Mouse (Mus musculus) heart, postnatal 0 days (tissue): Measurements from ENCODE around the gene Gm21060. TPM values are rescaled to one million over a fixed set of nuclear protein-coding genes. Genes with fewer than 3 reads are reported as not detected.
"Not testable (repeated sequence)": the region's sequence is repeated elsewhere in the genome, so short reads cannot be mapped to it uniquely, and the experiment has no call there.

Experiments
- ATAC-seq: fragments of 200-750 bp; cut with Nextera tagmentation; 2 replicates; pipeline ENCODE4 v1.8.0; 2017; ENCODE audit warnings: low read depth, moderate number of reproducible peaks, moderate library complexity; ENCODE audit not compliant: insufficient read depth
- DNase-seq: peaks from one replicate; pipeline ENCODE4 v3.0.0-alpha.2; 2016; ENCODE audit warnings: low spot score
- H3K27ac ChIP-seq: fragments of 300-500 bp; sonication (generic); 2 replicates; pipeline ENCODE4 v1.5.1; 2014; ENCODE audit warnings: low read depth, mild to moderate bottlenecking
- H3K27me3 ChIP-seq: fragments of 300-500 bp; sonication (generic); 2 replicates; pipeline ENCODE4 v1.6.1; 2014; ENCODE audit warnings: low read length, mixed read lengths; ENCODE audit not compliant: control insufficient read depth, insufficient read depth
- H3K36me3 ChIP-seq: fragments of 300-500 bp; sonication (generic); replicated peaks from 2 replicates; pipeline ENCODE4 v1.6.1; 2014; ENCODE audit warnings: low read length, mixed read lengths; ENCODE audit not compliant: control insufficient read depth, insufficient read depth
- H3K4me1 ChIP-seq: fragments of 300-500 bp; sonication (generic); 2 replicates; pipeline ENCODE4 v1.6.1; 2014; ENCODE audit warnings: antibody characterized with exemption; ENCODE audit not compliant: control insufficient read depth, insufficient read depth
- H3K4me2 ChIP-seq: fragments of 300-500 bp; sonication (generic); 2 replicates; pipeline ENCODE4 v1.6.1; 2014; ENCODE audit warnings: low read depth, mild to moderate bottlenecking, low read length, moderate library complexity
- H3K4me3 ChIP-seq: fragments of 300-500 bp; sonication (generic); 2 replicates; pipeline ENCODE4 v1.5.1; 2014; ENCODE audit warnings: low read depth, low read length
- H3K9ac ChIP-seq: fragments of 300-500 bp; sonication (generic); replicated peaks from 2 replicates; pipeline ENCODE4 v1.6.1; 2014; ENCODE audit warnings: low read depth, low read length, mixed read lengths
- H3K9me3 ChIP-seq: fragments of 300-500 bp; sonication (generic); replicated peaks from 2 replicates; pipeline ENCODE4 v1.6.1; 2016; ENCODE audit warnings: low read length; ENCODE audit not compliant: control insufficient read depth
- CTCF ChIP-seq: IDR thresholded peaks from 2 replicates; pipeline ENCODE4 v1.5.1; 2016; ENCODE audit warnings: antibody characterized with exemption, control low read depth, low read depth
- EP300 ChIP-seq: IDR thresholded peaks from 2 replicates; pipeline ENCODE4 v1.6.1; 2016; ENCODE audit warnings: antibody characterized with exemption, low read depth
- WGBS: fragments of 180-500 bp; shearing (Covaris S2); extraction: QIAGEN DNeasy Blood & Tissue Kit; methylation state at CpG from one replicate; pipeline ENCODE4 v1.1.7; 2014; 5-methylcytosine and 5-hydroxymethylcytosine counted together
- polyA plus RNA-seq: library from polyadenylated mRNA; unstranded; fragments of >200 nt; fragmentation: Nextera tagmentation; extraction: Ambion mirVana; gene quantifications from 2 replicates; pipeline ENCODE4 v1.2.1, GENCODE M21; 2015
- total RNA-seq: library from RNA; depleted of rRNA; stranded (reverse); fragments of >200 nt; gene quantifications from 2 replicates; pipeline ENCODE4 v1.2.3, GENCODE M21; 2014; ENCODE audit warnings: low replicate concordance; rRNA removed

Gene Gm21060
- not detected in 2 replicates for total RNA-seq
- polyA plus RNA-seq, result not detected in 2 replicates

- no peaks in the 10 kb centered on the region for H3K27me3 ChIP-seq
- ATAC-seq (no peak), DNase-seq (no peak)
- no peak within 1 kb of the TSS for H3K27ac ChIP-seq
- no peak for TF ChIP-seq EP300
- TF ChIP-seq CTCF, result no peak
- WGBS, result 85% methylated on average over 2 of the region's 2 CpGs
- no peaks in the 10 kb centered on the region for H3K36me3 ChIP-seq
- H3K4me2 ChIP-seq, result no peak within 1 kb of the TSS
- no peak within 1 kb of the TSS for H3K4me3 ChIP-seq
- no peak within 1 kb of the TSS for H3K9ac ChIP-seq
- no peaks in the 10 kb centered on the region for H3K9me3 ChIP-seq
- no peaks in the 10 kb centered on the region for H3K4me1 ChIP-seq
Observed at GRCm38 (mm10) chr19:61296969-61297368, at the start of gene Gm21060. TSS of gene Gm21060 (minus strand) at chr19:61297069.

GRCm38 (mm10) chr19:61320844-61321243 is 24.0 kb upstream of the Gm21060 start:
- H3K4me3 ChIP-seq, DNase-seq, H3K4me2 ChIP-seq, H3K9ac ChIP-seq, ATAC-seq, H3K27me3 ChIP-seq, H3K9me3 ChIP-seq, H3K27ac ChIP-seq, H3K36me3 ChIP-seq, H3K4me1 ChIP-seq: not testable (repeated sequence)
- WGBS, result 84% methylated on average over 3 of the region's 3 CpGs

DNA sequence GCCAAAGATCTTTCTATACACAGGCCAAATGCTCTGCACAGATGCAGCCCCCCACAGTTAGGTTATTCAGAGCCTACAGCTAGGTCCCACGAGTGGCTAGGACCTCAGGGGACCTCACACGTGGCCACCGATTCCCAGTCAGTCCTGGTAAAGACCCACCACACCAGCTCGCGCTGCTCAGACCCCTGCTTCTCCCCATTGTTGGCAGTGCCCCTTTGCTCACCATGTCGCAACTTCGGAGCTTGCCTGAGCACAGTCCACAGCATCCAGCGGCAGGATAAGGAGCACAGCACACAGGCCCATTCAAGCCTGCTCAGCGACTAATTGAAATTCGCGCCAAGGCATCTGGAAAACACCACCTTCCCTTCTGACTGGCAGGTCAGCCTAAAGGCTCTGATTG is 16.3 kb upstream of the Gm21060 start:
- DNase-seq, H3K27me3 ChIP-seq, H3K27ac ChIP-seq, H3K36me3 ChIP-seq, H3K9ac ChIP-seq, ATAC-seq, H3K4me1 ChIP-seq, H3K4me2 ChIP-seq, H3K9me3 ChIP-seq, H3K4me3 ChIP-seq: not testable (repeated sequence)
- 30% methylated on average over 11 of the region's 11 CpGs for WGBS

DNA sequence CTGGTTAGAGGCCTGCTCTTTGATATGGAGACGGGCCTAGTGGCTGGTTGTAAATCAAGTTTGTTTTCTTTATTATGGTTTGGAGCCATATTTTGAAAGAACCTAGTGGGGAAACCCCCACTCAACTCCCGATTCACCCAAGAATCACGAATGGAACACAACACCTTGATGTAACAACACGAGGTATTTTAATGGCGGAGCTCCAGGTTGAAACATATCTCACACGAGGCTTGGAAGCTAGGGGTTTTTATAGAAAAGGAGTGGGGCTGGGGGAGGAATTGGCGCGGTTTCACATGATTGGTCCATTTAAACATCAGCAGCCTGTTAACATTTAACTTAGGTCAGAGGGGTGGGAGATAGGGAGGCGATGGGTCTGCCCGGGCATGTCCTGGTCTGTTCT is 15.5 kb upstream of the Gm21060 start:
- not testable (repeated sequence) for H3K27me3 ChIP-seq, DNase-seq, H3K27ac ChIP-seq, H3K4me2 ChIP-seq, H3K4me3 ChIP-seq, H3K4me1 ChIP-seq, H3K36me3 ChIP-seq, ATAC-seq, H3K9ac ChIP-seq, H3K9me3 ChIP-seq
- WGBS, result 89% methylated on average over 10 of the region's 10 CpGs

DNA sequence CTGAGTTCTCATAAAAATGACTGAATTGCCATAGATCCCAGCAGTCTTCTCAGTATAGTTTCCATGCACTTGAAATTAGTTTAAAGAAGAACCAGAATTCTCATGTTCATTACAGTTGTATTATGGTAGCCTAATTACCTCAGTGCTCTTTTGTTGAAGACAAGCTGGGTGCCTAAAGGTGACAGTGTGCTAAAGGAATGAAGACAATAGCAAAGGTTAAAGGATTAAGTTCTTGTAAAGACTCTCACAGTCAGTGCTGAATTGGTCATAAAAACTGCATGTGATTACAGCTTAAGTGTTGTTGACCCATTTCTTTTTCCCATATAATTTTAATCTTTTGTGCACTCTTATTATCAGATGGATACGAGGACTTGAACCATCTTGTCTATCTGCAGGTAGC is 11.2 kb upstream of the Gm21060 start:
- H3K27me3 ChIP-seq, H3K4me1 ChIP-seq, ATAC-seq, DNase-seq, H3K4me2 ChIP-seq, H3K4me3 ChIP-seq, H3K9me3 ChIP-seq, H3K9ac ChIP-seq, H3K36me3 ChIP-seq: not testable (repeated sequence)
- peak overlapping the region; percentile 71 for H3K27ac ChIP-seq
- WGBS, result 31% methylated on average over 1 of the region's 1 CpGs

DNA sequence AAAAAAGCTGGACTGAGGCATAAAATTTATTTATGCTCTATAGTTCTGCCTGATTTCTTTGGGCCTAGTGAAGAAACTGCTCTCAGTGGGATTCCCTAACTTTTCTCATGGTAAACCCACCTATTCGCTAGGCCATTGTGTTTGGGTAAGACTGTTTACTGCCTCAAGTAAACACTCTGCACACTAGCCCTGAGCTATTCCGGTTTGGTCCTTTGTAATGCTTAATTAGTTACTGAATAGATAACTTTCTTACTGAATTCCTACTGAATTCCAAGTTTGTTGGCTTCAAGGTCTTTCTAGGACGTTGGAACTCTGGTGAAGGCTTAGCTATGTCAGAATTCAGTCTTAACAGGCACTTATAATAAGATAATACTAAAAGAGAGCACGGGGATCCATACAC is 11.8 kb downstream of the Gm21060 start:
- DNase-seq, H3K9me3 ChIP-seq, H3K36me3 ChIP-seq, H3K9ac ChIP-seq, H3K4me1 ChIP-seq, H3K4me2 ChIP-seq, H3K27me3 ChIP-seq, H3K4me3 ChIP-seq, ATAC-seq, H3K27ac ChIP-seq: not testable (repeated sequence)
- 80% methylated on average over 4 of the region's 4 CpGs for WGBS
